Mouse (Mus musculus): ENCODE results near the gene Nlrp4f. TPM values are rescaled to one million over a fixed set of nuclear protein-coding genes. Genes with fewer than 3 reads are reported as not detected.

The Nlrp4f gene
- polyA plus RNA-seq (2012; rRNA removed): not detected in 2 replicates

DNA sequence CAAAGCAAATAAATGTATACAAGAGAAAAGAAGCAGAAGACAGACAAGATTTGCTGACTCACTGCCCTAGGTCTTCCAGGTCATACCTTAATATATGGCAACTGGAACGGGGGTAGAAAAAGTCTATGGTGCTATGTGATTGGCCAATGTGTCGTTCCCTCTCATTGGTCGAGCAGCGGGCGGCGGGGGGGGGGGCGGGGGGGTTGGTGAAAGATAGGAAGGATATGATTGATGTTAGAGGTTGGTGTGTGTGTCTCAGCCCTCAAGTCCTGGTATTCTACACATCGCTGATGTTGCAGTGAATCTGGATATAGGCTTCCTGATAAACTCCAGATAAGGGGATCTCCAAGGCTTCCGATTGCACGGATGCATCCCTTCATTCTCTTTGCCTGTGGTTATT is at the start of gene Nlrp4f:
TSS of gene Nlrp4f (minus strand) at position 101 of the 400 bp plus-strand sequence.

GRCm38 (mm10) chr13:65149940-65150339 is 55.8 kb downstream of the Nlrp4f start, which contains the start of gene Olfr466:
Gene Olfr466, plus strand, starts transcription at chr13:65150240.

DNA sequence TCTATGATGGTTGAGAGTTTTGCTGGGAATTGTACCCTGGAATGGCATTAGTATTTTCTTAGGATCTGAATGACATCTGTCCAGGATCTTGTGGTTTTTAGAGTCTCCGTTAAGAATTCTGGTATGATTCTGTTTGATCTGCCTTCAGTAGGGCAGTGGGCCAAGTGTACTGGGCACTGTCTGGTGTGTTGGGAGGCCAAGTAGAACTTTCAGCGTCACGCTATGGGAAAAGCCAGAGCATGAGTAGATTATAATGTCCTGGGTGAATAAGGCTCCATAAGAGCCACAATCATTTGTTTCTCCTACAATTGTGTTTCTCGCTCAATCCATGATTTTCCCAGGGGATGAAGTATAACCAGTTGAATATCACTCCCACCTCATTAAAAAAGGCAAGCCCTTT is 68.0 kb downstream of the Nlrp4f start, which contains the start of gene Olfr465-ps1:
TSS of gene Olfr465-ps1 (plus strand) at position 301 of the 400 bp plus-strand sequence.

Other genes with a start within 250 kb of the Nlrp4f start
- gene Spata31d1c, start 172.9 kb downstream of the Nlrp4f start, polyA plus RNA-seq (2012; rRNA removed): not detected in 2 replicates
- gene Prss47, start 153.2 kb downstream of the Nlrp4f start, polyA plus RNA-seq (2012; rRNA removed): not detected in 2 replicates
- 5.9 and 7.5 TPM in 2 replicates for gene Mfsd14b, start 93.0 kb downstream of the Nlrp4f start, polyA plus RNA-seq (2012; rRNA removed)
- gene Olfr465-ps1, start 67.9 kb downstream of the Nlrp4f start, polyA plus RNA-seq (2012; rRNA removed): not detected in 2 replicates
- not detected in 2 replicates for gene Olfr466, start 55.7 kb downstream of the Nlrp4f start, polyA plus RNA-seq (2012; rRNA removed)
- gene Gm10775, start 53.6 kb upstream of the Nlrp4f start, polyA plus RNA-seq (2012; rRNA removed): not detected in 2 replicates
- gene Zfp369, start 72.8 kb upstream of the Nlrp4f start, polyA plus RNA-seq (2012; rRNA removed): 4.2 and 6.4 TPM in 2 replicates